Mouse (Mus musculus): ENCODE results near the gene Lipm.

Lipm gene

DNA sequence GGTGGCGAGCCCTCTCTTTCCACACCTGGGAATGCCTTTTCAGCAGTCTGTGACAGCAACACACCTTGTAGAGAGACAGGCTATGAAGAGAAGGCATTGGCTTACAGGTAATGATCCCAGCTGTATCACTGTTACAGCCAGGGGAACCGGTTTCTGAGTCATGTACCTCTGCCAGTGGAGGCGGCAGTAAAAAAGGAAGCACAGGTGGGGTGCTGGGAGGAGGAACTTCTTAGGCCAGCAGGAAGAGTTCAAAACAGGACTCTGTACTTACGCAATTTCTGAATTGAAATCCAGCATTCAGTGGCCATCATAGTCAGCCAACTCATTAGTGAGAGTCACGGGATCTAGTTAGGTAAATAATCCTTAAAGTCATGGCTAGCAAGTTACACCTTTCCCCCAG is 65.2 kb downstream of the Lipm start, which contains the start of gene Ankrd22:
Gene Ankrd22 (minus strand): TSS at position 163 of the 400 bp plus-strand sequence.
- DNase-seq (ENCODE audit: low spot score) = no peak

DNA sequence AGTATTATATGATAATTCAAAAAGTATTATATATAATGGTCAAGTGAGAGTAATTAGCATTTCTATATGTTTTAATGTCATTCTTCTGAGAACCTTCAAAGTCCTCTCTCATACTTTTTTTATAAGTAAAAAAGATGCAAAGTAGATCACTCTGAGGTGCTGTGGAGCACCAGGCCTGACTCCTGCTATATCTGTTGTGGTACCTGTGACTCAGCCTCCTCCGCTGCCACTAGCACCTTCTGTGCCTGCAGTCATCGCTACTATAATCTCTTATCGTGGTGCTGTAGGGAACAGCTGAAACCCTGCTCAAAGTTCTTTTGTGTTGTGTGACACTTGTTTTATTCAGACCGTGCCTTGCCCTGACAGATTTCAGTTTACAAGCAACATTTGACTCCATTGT is 65.7 kb downstream of the Lipm start:
- no peak for DNase-seq (ENCODE audit: low spot score)

DNA sequence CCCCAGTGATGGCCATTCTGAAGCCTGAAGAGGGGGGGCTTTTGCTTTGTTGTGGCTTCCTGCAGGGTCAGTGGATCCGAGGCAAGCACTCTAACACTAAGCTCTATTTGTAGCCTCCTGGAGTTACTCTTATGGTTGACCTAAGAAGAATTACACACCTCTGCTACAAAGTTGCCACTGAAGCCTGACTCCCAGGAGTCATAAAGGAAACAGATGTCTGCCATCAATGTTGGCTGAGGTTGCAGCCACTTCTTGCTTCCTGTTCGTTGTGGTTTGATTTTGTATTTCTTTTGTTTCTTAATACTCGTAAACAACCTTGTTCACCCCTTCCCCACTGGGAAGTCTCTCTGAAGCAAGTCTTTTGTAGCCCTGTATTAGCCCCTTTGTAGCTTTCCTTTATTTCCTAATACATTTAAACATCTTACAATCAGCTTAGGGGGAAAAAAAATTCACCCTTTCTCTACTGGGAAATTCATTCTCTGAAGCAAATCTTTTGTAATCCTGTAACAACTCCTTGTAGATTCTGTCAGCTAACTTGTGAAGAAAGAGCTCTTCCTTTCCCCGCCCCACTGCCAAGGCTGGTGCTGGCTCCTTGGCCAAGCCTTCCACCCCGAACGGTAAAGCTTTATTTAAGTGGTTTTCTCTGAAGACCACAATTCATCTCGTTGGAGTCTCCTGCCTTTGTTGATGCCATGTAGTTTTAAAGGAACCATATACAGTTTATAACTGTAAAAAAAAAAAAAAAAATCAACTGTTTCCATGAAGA is 67.3 kb downstream of the Lipm start:
- DNase-seq (ENCODE audit: low spot score) = peak; percentile 14

- no peak for DNase-seq (ENCODE audit: low spot score)
These were observed 68.4 kb downstream of the Lipm start for GRCm38 (mm10) chr19:34169121-34169520.

DNA sequence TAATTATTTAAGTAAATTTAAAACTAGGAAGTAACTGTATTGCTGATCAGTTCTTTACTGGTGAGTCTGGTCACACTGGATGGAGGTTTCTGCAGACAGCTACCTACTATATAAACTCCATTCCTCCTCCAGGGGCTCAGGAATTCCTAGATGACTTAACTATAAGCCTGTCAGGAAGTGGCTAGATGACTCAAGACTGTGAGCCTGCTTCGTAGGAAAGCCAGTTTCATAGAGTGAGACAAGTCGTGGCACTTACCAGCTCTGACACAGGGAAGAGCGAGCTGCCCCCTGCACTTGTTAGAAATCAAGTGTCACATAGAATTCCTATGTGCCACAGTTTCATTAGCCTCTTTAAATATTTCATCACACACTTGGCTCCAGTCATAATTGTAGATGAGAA is 70.4 kb downstream of the Lipm start:
- DNase-seq (ENCODE audit: low spot score) = no peak
